In the genomic region with DNA sequence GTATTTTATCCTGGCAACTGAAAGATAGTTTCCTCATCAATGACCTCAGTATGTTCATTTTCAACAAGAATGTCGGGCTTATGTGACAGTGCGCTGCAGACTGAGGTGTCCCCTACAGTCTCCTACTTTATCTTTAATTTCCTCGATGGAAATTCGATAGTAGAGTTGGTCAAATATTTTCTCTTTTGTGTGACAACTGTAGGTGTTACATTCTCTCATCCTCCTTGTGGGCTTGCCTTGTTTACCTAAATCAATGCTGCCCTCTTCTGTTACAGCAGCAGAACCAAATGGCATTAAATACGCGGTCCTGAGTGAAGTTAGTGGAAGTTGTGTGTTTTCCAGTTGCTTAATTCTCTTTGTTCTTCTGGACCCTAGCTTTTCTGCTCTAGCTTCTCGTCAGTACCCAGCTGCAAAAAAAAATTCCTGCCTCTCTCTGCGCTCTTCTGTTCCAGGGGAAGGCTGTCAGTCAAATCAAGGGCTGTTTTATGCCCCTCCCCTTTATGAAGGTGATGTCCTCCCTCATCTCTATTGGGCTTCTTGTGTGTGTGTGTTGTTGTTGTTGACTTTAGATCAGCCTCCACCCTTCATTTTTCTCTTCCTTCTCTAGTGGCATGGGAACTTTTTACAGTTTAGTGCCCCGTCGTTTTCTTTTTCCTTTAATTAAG, we compare ENCODE assay signal across 9 mouse cellular contexts.
A peak's percentile ranks its signal among the peaks of the same experiment; 100 is the strongest.
DNase-seq lines count a peak whose midpoint lies in the region; ATAC-seq lines count a peak whose summit lies in the region.
"Had no signal": no experiment of that assay in that cellular context is flagged by ENCODE, and none has a peak within 500 bp of the region (broad histone marks: within the 10 kb centered on the region; RNA-seq: fewer than 3 reads in every experiment).

No protein-coding gene starts in this region.

- H3K36me3 ChIP-seq in lung, embryonic 16.5 days (ENCODE audit: control insufficient read depth, insufficient read depth, low read length) = no peaks in the 10 kb centered on the region
- H3K36me3 ChIP-seq in intestine, embryonic 15.5 days = no peaks in the 10 kb centered on the region
- H3K36me3 ChIP-seq: heart, embryonic 13.5 days had no signal

- ATAC-seq in lung, embryonic 16.5 days (ENCODE audit: low read depth) = peak; percentile 49
- ATAC-seq in intestine, embryonic 15.5 days = peak; percentile 43; the same call in 1 of the 2 replicates

- H3K27ac ChIP-seq in lung, embryonic 16.5 days (ENCODE audit: low read length) = no peak overlapping the region
- no peak overlapping the region for H3K27ac ChIP-seq in intestine, embryonic 15.5 days
- H3K27ac ChIP-seq: heart, embryonic 13.5 days had no signal

- peak; percentile 10 for DNase-seq in adrenal gland, postnatal 14 days
- no peak for DNase-seq in adrenal gland, adult 8-10 months
- no peak for DNase-seq in lung, postnatal 4 days
- peak; percentile 6 for DNase-seq in naive thymus-derived CD4-positive, alpha-beta T cell, adult 2 months (ENCODE audit: low read depth)
- no peak for DNase-seq in cerebellum, adult 11 months
- DNase-seq in layer of hippocampus, postnatal 25 days (ENCODE audit: extremely low spot score in 1 of 2, low spot score in 1 of 2) = no peak

- 22% methylated on average over 10 of the region's 10 CpGs for WGBS in lung, embryonic 16.5 days
- WGBS in intestine, embryonic 15.5 days = 41% methylated on average over 10 of the region's 10 CpGs

- no peaks in the 10 kb centered on the region for H3K27me3 ChIP-seq in lung, embryonic 16.5 days (ENCODE audit: control insufficient read depth, insufficient read depth, low read depth, low read length)
- no peaks in the 10 kb centered on the region for H3K27me3 ChIP-seq in intestine, embryonic 15.5 days (replicated peaks)
- H3K27me3 ChIP-seq: heart, embryonic 13.5 days had no signal

- no peak overlapping the region for H3K9ac ChIP-seq in lung, embryonic 16.5 days (ENCODE audit: low read length)
- H3K9ac ChIP-seq in intestine, embryonic 15.5 days = no peak overlapping the region
- H3K9ac ChIP-seq: heart, embryonic 13.5 days had no signal

- no peaks in the 10 kb centered on the region for H3K4me1 ChIP-seq in lung, embryonic 16.5 days (replicated peaks; ENCODE audit: control insufficient read depth, insufficient read depth, low read length)
- no peaks in the 10 kb centered on the region for H3K4me1 ChIP-seq in intestine, embryonic 15.5 days (replicated peaks)

- H3K4me3 ChIP-seq in lung, embryonic 16.5 days (ENCODE audit: low read length) = no peak overlapping the region
- H3K4me3 ChIP-seq in intestine, embryonic 15.5 days (replicated peaks) = no peak overlapping the region
- H3K4me3 ChIP-seq: heart, embryonic 13.5 days had no signal

- peak overlapping the region; percentile 27 for H3K4me2 ChIP-seq in lung, embryonic 16.5 days (ENCODE audit: low read depth, low read length)
- no peak overlapping the region for H3K4me2 ChIP-seq in intestine, embryonic 15.5 days (replicated peaks)
- H3K4me2 ChIP-seq: heart, embryonic 13.5 days had no signal

- H3K9me3 ChIP-seq in lung, embryonic 16.5 days (ENCODE audit: control insufficient read depth, low read length) = no peaks in the 10 kb centered on the region
- H3K9me3 ChIP-seq in intestine, embryonic 15.5 days = no peaks in the 10 kb centered on the region
- H3K9me3 ChIP-seq: heart, embryonic 13.5 days had no signal

Comparison
In these comparisons a context has a peak if more than half of its experiments do, and no peak if none do; other contexts are left out.
1. DNase-seq: peak in adrenal gland, postnatal 14 days (single experiment) and naive thymus-derived CD4-positive, alpha-beta T cell, adult 2 months (single experiment); none in adrenal gland, adult 8-10 months (single experiment), lung, postnatal 4 days (0 of 2), cerebellum, adult 11 months (single experiment) and layer of hippocampus, postnatal 25 days (0 of 2).